Mouse (Mus musculus) activated CD4-positive, CD25-positive, alpha-beta regulatory T cell, adult 4 months (primary cell): ENCODE data around the gene Cdh13. TPM values are rescaled to one million over a fixed set of nuclear protein-coding genes. Genes with fewer than 3 reads are reported as not detected.

Experiments
- ATAC-seq: one replicate; pipeline ENCODE4 v1.8.0; 2017
- polyA plus RNA-seq, 2 experiments: library from polyadenylated mRNA; unstranded; fragments of 100-300 nt; shearing (Covaris generic); gene quantifications; one replicate each; pipeline ENCODE4 v1.2.1; 2017

The Cdh13 gene
- polyA plus RNA-seq, 2 experiments from 2014 or later = 0.15 to 0.34 TPM

DNA sequence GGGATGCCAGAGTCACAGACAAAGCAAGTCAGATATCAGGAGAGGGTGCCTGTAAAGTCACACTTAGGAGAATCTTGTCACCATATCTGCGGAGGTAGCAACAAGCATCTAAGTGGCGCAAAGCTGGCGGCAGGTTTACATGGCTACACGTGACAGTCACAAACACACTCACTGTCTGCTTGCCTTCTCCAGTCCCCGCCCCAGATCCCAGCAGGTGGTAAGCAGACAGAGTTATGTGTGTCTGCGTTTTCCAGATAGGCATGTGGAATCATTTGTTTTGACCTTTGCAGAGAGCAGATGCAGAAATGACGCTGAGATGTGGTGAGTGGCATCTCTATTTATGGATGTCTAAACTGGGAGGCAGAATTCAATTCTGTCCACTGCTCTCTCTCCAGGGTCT, 826.1 kb downstream of the Cdh13 start:
- ATAC-seq = no peak

DNA sequence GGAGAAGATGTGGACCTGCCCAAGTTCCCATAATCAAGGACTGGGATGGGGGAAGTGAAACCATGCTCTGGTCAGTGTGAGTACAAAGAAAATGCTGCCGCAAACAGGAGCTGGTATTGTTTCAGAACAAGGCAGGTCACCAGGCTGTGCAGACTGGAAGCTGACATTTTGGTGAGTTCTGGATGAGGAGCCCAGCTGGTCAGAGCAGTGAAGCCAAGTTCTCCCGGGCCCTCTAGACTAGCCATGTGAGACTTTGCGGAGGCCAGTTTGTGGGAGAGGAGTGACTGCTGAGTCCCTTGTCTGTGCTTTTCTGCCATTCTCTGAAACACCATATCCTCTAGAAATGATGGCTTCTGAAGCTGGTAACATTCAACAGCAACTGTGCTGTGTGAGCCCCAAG, 829.3 kb downstream of the Cdh13 start:
- ATAC-seq = no peak

DNA sequence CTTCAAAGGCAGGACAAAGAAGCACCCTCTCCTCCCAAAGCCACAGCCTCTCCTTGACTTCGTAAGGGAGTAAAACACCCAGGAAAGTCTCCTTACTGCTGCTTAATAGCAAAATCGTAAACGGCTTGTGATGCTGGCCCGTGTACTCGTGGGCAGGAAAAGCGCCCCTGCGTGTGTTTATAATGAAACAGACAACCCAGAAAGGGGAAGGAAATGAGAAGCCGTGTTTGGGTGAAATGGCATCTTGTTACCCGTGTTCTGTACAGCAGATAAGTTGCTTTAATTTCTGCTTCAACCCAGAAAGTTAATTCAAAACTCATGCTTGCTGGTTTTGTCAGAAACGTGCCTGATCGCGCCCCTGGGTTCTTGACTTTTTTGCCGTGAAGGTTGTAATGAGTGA, 837.7 kb downstream of the Cdh13 start:
- no peak for ATAC-seq

DNA sequence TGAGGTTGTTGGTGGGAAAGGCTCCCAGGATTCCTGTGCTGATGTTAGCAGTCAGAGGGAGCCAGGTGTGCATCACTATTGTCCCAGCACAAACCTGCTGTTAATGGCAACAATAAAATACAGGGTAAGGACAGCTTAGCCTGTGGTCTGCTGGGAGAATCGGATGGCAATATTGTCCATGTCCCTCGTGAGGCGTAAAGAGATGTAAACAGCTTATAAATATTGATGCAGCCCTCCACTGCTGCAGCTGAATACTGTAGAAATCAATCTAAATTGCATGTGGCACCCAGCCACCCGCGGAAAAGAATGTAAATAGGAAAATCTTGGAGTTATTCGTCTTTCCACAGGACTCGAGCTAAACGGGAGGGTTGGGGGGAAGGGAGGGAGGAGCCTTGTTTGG, 844.3 kb downstream of the Cdh13 start:
- no peak for ATAC-seq

DNA sequence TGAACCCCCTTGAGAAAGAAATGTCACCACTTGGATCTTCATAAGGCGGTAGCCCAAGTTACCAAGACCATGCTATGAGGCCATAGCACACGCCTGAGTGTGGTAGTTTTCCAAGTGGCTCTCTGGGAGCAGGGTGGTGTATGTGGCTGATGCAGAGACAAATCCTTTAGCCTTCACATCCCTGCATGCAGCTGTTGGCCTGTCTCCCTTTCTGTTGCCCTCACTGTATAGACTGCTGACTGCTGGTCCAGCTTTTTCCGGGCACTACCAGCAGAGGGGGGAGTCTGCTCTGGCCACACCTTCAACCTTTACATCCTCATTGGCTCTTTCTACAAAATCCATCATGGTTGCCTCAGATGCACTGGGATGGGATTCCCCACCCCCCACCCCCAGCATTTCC, 844.7 kb downstream of the Cdh13 start:
- ATAC-seq = no peak

DNA sequence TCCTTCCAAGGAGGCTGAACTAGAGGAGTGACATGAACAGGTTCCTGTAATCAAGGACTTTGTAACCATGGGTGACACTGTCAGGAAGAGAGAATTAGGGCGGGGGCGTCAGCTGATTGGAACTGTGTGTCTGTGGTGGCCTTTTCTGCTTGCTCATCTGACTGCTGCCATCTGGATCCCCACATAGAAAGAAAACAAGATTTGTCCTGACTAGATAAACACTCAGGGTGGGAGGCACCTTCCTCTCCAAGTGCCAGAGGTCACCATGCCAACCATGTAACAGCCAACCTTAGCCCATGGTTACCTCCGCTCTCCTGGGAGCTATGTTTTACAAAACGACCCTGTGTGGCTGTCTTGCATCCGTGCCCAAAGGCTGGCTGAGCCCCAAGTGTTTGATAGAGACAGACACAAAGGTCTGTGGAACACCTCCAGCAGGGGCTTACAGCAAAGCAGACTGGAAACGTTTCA, 873.0 kb downstream of the Cdh13 start:
- ATAC-seq = no peak

DNA sequence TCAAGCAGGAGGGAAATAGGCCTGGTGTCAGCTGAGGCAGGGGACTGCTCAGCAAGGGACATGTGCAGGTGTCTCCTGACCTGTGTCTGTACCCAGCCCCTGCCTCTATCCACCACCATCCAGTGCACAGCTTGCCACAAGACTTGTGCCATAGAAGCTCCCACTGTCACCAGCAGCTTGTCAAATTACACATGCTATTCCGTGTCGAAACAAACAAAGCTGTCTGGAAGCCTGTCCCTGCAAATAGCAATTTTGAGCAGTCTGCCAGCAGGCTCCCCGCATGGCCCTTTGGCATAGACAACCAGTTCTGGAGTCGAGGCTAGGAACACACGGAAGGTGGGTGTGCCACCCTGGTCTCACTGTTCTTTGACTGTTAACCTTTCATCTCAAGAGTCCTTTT, 875.1 kb downstream of the Cdh13 start:
- ATAC-seq = no peak

DNA sequence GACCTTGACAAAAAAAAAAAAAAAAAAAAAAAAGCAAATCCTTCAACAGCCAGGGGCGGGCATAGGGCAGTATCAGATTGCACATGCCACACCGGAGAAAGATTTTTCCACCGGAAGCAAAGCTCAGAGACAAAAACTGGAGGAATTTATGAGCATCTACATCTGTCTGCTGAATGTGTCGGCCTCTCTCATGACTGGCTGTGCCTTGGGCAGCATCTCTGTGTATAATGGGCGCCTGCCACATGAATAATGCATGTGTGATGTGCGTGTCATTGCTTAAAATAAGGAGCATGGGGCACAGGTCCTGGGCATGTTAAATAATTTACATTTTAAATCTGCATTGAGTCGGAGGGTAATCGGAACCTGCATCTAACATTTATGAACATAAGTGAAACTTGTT, 876.3 kb downstream of the Cdh13 start:
- no peak for ATAC-seq

DNA sequence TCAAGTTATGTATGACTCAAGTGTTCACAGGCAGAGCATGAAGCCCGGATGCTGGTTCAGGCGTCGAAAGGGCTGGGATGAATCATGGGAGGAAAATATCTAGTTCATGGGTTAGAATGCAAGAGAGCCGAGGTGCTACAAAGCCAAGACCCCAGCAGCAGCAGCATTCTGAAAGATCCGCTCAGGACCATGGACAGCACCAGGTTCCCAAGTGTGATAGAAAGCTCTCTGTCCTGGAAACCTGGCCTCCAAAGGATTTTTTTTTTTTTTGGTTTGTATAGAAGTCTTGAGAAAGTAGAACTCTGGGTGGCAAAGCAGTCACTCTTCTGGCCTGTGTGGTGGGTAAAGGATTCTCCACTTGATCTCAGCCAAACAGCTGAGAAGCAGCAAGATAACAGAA, 880.5 kb downstream of the Cdh13 start:
- ATAC-seq = no peak

DNA sequence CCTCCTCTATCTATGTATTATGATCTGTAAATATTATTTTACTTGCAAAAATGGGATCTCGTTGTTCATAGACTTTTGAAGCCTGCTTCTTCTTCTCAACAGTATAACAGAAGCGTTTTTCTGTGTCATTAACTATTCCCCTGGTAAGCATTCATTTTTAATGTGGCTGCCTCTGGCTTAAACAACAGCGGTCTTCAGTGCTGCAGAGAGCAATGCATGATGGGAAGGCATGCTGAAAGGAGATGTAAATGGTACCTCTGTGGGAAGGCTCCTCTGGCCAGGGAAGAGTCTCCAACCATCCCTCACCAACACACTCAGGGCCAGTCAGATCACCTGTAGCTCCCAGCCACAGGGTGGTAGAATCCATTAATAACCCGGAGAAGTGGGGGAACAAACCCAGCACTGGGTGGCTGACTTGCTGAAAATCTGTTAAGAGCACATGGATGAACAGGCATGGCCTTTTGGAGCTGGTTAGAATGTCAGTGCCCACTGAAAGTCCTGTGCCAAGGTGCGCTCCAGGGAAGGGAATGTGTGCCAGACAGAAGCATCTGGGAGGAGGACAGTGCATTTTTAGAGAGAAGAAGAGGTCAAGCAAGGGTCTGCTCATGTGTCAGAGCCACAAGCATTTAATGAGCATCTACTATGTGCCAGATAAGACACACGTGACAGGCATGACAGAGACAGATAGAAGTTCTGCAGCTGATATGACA, 893.8 kb downstream of the Cdh13 start:
- ATAC-seq = no peak

DNA sequence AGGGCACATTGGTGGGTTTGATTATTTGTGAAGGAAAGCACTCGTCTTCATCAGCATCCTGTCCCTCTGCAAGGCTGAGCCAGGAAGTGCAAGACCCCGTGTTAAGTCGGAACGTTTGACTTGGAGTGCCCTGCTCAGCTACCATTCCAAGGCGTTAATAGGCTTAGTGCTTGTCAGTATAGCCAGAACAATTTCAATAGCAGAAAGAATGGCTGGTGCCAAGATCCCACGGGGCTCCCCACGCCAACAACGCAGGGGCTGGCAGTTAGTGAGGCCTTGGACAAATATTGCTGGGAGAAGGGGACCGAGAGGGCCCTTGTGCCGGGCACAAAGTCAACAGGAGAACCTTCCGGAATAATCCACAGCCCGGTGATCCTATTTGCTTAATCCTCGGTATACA, 897.1 kb downstream of the Cdh13 start:
- no peak for ATAC-seq

DNA sequence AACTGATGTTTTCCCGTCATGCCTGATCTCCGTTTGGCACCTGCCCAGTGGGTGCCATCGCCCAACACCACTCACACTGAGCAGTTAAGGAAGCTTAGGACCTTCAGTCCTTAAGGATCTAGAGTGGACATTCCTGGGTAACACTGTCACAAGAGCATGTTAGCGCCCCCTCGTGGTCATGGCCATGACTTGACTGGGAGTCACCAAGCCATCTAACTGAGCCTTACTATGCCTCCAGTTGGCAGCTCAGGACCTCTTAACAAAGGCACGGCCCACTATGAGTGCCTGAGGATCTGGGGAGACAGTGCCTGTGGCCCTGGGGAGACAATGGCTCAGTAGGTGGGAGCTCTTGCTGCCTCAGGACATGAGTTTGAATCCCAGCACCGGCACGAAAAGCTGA, 912.2 kb downstream of the Cdh13 start:
- ATAC-seq = no peak

DNA sequence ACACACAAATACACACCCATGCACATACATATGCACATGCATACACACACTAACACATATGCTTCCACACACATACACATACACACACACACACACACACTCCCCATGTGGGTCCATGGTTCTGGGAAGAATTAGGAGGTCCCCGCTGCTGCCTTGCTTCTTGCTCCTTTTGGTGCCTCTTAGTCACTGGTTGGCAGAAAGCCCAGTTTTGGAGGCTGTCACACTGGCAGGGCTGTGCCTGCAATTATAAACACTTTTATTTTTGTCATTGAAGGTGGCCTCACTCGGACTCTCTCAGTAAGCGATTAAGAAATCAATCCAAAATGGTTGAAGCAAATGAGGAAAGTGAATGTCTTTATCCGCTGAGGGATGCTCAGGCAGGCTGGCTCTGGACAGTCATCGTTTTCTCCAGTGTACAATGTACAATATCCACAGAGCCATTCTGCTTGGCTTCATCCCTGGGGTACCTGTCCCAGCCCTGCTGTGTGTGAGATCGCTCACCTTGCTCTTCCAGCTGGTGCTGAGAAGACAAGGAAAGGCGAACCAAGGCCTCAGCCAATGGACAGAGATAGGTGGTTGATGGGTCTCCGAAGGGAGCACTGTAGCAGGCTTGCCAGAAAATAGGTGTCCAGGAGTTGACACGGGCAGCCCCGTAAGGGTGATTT, 913.1 kb downstream of the Cdh13 start:
- ATAC-seq = no peak

DNA sequence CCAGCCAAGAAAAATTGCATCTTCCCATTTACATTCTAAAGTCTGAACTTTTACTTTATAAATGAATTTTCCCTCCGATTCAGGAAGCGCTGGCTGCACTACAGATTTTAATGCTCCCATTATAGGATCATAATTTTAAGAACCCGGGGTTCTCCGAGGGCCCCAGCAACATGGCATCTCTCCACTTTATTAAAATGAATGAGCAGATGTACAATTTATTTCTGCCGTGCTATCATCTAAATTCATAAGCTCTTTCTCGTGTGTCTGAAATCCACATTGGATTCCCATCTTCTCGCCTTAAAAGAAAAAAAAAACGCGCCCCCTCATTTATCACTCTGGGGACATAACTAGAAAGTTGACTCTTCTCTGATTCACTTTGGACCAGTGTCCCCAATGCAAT, 925.0 kb downstream of the Cdh13 start:
- no peak for ATAC-seq

DNA sequence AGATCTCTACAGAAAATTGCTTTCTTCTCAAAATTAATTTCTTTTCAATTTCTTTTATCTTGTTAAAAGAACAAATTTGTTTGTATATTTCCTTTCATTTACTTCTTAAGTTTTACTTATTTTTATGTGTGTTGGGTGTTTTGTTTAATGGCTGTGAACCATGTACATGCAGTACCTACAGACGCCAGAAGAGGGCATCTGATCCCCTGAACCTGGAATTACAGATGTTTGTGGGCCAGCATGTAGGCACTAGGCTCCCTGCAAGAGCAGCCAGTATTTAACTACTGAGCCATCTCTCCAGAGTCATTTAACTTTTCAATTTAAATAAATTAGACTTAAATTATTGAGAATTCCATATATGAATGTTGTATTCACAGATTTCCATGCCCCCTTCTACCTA, 941.0 kb downstream of the Cdh13 start:
- no peak for ATAC-seq

DNA sequence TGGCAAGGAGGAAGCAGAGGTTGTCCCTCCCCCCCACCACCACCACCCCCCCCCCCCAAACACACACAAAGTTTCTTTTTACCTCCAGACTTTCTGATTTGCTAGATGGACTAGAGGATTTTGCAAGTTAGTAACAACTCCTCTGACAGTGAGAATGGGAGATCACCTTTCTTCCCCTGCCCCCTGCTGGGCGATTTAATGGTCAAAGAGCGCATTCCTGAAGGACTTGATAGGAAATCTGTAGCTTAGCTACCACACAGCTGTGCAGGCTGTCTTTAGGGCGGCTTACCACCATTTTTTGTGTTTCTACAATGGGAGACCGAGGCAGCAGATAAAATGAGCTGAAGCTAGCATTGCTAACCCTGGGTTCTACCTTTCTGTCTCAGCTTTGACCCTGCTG, 961.6 kb downstream of the Cdh13 start:
- no peak for ATAC-seq

DNA sequence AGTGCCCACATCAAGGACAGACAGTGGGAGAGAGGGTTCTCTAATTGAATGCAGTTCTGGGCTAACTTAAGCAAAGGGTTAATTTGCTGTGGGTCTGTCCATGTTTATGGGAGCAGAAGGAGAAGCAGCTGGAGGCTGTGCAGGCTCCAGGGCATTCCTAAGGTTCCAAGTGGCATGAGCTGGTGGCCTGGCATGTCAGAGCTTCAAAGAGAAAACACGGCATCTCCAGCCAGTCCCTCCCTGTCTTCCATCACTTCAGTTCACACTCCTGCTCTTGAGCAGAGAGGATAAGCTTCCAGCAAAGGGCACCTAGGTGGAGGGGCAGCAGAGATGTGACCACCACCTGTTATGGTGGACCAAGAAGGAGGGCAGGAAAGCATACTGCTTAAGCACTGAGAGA, 962.1 kb downstream of the Cdh13 start:
- no peak for ATAC-seq

DNA sequence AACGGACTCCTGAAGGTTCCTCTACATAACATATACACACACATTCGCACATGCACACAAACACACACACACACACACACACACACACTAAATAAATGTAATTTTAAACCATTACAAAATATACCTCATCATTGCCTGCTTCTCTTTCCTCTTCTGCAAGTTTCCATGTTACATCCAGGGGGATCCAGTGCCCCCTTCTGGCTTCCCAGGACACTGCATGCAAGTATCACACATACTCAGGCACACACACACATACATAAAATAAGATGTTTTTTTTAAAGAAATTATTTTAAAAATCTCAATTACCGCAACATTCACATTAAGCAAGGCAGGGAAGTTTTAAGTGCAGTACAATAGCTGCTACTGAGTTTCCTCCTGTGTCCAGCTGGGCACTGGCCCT, 970.8 kb downstream of the Cdh13 start:
- ATAC-seq = no peak

DNA sequence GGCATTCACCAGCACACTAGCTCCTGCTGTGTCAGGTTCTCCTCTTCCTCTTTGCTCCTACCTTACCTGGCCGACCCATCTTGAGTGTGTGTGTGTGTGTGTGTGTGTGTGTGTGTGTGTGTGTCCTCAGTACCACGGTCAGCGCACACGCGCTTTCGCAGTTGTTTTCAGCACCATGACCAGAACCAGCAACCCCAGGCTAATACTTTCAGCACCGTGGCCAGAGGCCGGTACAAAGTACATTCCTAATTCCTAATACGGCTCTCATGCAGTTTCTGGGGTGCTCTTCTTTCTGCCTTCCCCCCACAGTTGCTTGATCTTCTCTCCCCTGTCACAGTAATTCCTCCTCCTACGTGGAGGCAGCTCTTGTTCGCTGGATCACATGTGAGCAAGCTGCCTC, 975.1 kb downstream of the Cdh13 start:
- no peak for ATAC-seq

DNA sequence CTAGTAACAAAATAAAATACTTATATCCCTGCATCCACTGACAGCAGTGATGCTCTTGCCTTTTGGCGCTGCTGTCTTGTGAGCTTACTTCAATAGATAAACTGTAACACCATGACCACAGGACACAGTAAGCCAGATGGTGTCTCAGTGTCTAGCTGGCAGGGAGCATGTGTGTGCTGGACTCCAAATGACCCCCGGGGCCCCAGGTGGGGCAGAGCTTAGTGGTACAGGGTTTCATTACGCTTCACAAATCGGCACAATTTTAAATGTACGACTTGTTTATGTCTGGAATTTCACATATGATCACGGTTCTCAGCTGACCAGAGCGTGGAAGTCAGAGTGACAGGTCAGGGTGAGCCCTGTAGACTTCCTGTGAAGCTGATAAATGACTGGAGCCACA, 980.2 kb downstream of the Cdh13 start:
- ATAC-seq = no peak

DNA sequence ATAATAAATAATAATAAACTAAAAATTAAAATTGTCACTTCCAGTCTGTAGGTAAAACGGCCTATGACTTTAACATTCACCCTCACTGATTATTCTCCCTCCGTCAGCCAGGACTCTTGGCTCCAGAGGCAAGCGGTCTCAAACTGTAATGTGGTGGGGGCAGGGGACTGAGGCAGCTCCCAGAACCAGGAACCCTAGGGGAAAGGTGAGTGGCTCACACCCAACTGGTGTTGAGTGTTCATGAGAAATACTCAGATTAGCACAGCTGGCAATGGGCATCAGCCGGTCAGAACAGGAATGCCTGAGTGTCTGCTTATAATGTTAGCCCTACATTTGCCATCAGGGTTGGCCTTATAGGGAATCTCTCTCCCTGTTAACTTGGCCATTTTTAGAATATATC, 982.8 kb downstream of the Cdh13 start:
- no peak for ATAC-seq

DNA sequence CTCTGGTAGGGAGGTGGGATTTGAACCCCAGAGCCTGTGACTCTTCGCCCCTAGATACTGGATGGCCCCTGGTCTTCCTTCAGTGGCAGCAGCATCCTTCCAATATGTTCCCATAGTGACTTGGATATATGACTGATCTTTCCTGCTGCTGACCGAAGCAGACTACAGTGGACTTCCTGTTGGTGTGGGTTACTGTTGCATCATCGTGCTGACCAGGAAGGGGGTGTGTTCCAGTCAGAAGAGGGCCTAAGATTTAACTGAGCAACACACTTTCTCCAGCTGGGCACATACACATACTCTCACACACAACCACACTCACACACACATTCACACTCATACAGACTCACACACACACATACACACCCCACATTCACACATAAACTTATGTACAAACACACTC, 986.0 kb downstream of the Cdh13 start:
- ATAC-seq = no peak

DNA sequence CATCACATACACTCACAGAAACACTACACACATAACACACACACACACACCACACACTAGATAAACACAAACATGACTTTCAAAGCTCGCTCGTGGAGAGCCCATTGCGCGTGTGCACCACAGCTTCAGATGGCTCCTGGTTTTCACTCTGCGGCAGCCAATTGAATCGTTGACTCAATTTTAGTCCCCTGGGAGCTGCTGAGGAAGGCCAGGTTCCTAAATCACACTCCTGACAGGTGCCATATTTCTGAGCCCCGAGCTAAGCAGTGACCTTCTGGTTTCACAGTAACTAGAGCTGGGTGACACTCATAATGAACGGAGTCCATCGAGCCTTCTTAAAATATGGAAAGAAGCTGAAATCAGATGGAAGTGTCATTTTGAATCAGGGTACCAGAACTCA, 986.8 kb downstream of the Cdh13 start:
- no peak for ATAC-seq

DNA sequence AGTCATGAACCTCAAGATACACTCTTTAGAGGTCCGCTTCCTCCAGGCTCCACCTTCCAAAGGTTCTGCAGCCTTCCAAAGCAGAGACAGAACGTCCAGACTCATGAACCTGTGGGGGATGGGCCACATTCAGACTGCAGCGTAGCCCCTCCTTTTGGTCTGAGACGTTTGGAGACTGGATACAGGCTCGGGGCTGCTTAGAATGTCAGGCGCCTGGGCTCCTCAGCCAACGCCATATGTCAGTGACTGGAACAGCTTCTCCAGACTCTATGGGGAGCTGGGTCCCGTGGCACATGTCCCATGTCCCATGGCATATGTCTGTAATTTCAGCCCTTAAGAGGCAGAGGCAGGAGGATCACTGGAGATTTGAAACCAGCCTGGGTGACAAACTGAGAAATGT, 989.4 kb downstream of the Cdh13 start:
- no peak for ATAC-seq

DNA sequence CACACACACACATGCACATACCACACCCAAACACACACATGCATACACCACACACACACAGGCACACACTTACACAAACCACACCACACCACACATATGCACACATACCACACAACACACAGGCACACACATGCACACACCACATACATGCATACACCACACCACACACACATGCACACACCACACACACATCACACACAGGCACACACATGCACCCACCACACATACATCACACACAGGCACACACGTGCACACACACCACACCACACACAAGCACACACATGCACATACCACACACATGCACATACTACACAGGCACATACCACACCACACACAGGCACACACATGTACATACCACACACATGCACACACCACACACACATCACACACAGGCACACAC, 991.9 kb downstream of the Cdh13 start:
- ATAC-seq = no peak
